Mouse (Mus musculus): ENCODE measurements around the gene Serpina3f.
"Not testable (repeated sequence)": the region's sequence is repeated elsewhere in the genome, so short reads cannot be mapped to it uniquely, and the experiment has no call there.

The Serpina3f gene

DNA sequence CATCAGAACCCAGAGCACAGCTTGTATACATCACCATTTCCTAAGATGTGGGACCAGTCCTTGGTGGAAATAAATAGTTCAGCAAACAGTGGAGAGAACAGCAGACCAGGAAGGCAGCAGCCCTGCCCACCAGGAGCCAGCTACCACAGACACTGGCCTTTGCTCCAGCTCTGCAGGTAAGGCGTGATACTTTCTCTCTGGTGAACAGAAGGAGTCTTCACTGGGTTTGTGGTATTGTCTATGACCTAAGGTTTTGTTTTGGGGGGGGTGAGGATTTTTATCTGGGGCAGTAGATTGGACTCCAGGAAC, at the start of gene Serpina3f:
Gene Serpina3f, plus strand, starts transcription at position 100 of the 309 bp plus-strand sequence.
- in situ Hi-C loops (cut with MboI) = no loop called here

DNA sequence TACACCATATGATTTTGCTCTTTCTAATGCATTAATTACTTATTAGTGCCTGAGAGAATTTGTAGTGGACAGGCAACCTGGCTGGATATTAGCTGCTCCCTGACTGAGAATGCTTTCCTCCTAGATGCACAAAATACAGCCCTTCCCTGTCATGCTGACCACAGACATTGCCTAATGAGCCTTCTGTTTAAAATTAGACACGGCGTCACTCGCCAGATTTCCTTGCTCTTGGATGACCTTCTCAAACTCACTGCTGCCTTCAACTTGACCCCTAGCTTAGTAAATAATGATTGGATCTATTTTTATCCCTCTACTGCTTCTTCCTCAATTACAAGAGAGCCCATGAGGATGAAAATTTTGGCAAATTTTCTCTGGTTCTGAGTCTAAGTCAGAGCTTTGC, 39.6 kb upstream of the Serpina3f start:
- in situ Hi-C loops (cut with MboI) = no loop called here

DNA sequence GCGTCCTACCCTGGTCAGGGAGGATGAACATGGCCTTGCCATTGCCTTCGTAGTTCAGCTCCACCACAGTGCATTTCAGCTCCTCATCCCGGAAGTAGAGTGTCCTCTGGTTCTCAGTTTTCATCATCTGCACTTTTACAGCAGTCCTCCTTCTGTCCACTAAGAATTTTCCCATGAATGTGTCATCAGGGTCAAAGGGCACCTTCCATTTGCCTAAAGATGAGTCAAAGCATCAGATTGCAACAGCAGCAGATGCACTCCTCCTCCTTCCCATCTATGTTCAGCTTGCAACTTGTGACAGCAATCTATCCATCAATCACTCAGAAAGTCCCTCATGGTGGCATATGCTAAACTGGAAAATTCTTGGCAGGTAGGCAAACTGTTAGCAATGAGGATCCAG, 38.7 kb upstream of the Serpina3f start:
- in situ Hi-C loops (cut with MboI) = no loop called here

DNA sequence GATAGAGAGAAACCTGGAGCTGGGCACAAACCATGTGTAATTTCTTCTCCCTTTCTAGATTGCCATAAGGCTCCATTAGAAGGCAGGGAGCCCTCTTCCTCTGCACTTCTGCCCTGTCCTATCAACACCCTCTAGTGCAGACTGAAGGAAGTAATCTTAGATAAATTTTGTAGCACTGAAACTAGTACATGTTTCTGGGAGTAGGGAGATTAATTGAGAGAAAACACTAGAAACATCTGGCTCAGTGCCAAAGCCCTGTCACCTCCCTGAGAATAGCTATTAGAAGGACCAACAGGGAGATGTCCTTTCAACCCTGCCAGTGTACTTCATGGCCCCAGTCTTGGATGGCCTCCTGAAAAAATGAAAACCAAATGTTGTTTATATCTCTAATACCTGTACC, 35.8 kb upstream of the Serpina3f start:
- in situ Hi-C loops (cut with MboI) = no loop called here

DNA sequence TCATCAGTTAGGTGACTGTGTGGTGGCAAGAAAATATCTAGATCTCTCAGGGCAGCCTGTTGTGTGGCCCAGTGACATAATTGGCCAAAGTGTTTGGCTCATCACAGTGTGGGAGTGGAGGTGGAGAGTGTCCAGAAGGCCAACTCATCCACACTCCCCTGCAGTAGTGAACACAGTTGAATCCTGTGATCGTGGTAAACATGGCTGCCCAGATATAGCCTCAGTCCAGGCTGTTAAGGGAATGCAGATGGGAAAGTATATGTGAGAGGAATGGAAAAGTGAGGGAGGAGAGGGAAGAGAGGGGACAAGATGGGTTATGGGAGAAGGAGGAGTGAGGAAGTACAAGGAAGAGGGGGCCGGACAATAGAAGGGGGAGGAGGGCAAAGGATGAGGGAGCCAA, 35.4 kb upstream of the Serpina3f start:
- in situ Hi-C loops (cut with MboI) = no loop called here

DNA sequence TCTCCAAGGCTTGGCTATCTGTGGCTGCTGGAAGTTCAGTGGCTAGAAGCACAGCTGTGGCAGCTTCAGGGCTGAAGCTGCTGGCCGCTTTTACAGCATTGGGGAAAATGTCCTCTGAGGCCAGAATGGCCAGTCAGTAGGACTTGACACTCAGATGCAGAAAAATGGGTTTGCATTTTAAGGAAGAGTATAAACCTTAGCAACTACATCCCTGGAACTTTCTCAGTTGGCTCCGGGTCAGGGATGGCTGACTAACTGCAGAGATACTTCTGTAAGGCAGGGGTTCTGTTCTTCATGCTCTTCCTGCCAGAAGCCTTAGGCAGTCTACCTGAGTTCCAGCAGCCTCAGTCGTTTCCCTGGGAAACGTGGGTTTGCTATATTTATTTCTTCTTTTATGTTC, 29.3 kb upstream of the Serpina3f start:
- in situ Hi-C loops (cut with MboI) = no loop called here

DNA sequence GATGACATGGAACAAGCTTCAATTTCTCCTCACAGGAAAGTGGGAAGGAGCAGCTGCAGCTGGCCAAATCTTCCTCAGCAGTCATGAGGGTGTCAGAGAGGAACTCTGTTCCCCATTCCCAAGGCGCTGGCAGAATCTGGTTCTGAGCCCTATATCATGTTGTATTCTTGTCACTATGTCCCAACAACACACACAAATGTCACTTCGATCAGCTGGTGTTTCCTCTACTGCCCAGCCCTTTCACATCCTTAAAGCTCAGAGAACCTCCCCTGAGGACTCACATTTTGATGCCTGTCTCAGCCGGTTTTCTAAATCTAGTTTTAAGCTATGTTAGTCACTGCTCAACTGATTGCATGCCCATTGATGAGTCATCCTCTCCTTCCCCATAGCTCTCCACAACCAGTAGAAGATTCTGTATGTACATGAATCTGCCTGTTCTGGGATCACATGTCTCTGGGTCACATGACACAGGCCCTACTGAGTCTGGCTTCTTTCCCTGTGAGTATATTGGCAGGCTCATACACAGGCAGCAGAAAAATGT, 28.2 kb upstream of the Serpina3f start:
- in situ Hi-C loops (cut with MboI) = no loop called here

DNA sequence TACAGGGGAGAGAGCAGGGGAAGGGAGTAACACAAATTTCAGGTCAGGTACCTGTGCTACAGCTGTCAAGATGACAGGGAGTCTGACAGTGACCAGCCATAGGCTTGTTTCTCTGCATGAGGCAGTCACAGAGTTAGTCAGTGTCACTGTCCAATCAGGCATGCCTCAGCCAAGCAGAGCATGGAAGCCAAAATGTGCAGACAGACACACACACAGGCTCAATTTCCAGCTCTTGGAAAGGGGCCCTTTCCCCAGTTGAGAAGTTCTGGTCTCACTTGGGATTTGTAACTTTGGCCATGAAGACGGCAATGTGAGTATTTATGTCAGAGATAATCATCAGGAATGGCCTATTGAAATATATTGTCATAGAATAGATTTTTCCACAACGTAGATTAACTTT, 25.1 kb upstream of the Serpina3f start:
- in situ Hi-C loops (cut with MboI) = no loop called here

DNA sequence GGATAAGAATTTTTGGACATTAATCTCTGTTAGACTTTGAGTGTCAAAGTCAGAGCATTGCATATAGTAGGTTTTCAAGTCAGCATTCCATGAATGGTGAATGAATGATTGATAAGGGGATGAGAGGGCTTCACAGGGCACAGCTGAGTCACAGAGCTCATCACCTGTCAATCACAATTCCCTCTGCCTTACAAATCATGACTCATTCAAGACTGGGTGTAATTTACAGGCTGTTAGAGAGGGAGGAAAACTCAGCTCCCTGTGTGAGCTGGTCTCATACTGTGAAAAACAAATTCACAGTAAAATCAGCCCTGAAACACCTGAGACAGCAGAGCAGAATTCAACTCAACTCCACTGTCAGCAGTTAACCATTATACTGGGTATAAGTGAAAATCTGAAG, 23.5 kb upstream of the Serpina3f start:
- in situ Hi-C loops (cut with MboI) = no loop called here

DNA sequence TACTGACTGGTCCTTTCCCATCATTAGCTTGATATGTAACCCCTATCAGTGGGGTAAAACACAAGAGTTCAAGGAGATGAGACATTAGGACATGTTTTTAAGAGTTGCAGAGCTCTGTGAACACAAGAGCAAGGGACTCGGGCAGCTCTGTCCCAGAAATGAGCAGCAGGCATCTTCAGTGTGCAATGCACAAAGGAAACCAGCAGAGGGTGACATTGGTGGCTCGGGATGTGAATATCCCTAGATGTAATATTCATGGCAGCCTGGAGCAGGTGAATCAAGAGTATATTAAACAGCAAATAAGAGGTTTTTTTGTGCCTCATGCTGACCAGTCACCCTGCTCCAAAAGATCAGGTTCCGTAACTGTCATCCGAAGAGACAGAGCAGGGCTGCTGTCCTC, 5.2 kb upstream of the Serpina3f start:
- in situ Hi-C loops (cut with MboI) = no loop called here

DNA sequence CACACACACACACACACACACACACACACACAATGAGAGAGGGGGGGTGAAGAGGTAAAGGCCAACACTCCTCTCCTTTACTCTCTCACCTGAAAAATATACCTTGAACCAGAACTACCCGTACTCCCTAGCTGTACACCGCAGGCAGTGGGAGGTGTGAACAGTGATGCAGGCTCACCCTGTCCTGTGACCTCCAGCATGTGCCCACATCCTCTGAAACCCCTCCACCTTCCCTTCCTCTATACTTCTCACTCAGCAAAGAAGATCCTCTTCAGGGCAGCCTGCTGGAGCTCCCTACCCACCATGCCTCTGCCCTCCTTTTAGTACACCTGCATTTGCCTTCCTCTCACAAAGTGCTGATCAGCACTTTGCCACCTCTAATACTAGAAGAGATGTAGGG, 4.5 kb upstream of the Serpina3f start:
- in situ Hi-C loops (cut with MboI) = no loop called here

DNA sequence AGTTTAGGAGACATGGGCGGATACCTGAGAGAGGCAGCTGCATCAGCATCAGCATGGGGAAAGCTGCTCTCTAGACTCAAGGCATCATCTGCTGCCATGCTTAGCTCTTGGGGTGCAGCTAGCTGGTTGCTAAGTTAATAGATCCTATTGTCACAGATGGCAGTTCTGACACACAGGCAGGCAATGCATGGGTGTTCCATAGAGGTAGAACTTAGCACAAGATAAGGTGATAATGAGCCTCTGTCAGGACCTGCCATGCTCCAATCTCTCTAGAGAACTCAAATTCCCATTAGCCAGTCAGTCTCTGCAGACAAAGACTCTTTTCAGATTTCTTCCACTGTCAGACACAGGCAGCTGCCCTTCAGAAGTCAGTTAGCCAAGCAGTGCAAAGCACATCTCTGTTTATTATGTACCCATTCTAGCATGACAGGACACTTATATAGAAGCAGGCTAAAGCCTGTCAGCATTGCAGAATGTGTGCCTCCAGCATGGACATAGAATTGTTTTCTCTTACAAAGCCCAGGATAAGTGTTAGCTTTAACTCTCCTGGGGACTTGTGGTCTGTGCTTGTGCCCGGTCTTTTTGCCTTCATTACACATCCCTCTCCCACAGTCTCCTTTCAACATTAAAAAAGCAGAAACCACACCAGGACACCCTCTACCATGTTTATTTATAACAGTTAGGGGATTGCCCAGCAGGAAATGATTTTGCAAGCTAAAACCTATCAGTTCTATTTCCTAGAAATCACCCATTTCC, 477 bp upstream of the Serpina3f start:
- in situ Hi-C loops (cut with MboI) = no loop called here

DNA sequence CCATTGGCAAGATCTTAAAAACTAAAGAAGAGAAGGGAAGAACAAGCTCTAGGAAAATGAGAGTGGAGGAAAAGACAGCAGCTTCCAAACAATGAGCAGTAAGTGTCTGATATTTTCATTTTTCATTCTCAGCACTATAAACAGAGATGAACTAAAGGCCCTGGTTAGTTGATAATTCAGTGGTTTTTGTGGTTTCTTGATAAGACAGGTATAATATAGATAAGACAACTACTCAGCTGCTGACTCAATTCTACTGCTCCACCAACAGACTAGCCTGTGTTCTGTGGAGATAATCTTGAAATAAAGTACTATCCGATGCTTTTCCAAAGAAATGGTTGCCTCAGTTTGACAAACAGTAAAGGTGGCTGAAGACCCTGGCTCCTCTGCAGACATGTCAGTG, 905 bp downstream of the Serpina3f start:
- in situ Hi-C loops (cut with MboI) = no loop called here

DNA sequence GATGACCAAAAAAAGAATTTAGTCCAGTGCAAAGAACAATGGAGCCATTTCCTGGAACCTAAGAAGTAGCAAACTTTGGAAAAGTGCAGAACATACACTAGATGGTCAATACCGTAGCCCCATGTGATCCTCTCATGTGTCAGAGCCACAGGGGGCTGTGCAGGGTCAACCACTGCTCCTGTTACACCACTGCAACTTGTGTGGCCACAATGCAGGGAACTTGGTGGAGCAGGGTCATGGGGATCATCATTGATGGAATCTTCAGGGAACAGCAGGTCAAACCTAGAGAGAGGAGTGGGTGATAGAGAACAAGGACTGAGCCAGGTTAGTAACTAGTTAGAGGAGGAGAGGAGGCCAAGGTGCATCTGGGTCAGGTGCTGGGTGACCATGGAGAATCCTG, 7.3 kb downstream of the Serpina3f start:
- in situ Hi-C loops (cut with MboI) = no loop called here

DNA sequence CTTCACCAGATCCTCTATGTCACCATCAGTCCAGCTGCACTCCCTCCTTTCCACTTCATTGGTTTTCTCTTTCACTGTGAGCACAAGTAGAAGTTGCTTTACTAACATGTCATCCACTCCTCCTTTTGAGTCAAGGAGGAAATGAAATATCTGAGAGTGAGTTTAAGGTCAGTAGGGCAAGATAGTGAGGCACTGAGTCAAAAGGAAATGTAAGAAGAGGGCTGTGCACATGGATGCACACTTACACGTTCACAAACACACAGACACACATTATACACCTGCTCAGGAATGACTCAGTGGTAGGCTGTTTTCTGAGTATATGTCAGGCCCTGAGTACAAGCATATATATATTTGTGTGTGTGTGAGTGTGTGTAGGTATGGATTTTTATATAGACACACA, 9.3 kb downstream of the Serpina3f start:
- in situ Hi-C loops (cut with MboI) = no loop called here

DNA sequence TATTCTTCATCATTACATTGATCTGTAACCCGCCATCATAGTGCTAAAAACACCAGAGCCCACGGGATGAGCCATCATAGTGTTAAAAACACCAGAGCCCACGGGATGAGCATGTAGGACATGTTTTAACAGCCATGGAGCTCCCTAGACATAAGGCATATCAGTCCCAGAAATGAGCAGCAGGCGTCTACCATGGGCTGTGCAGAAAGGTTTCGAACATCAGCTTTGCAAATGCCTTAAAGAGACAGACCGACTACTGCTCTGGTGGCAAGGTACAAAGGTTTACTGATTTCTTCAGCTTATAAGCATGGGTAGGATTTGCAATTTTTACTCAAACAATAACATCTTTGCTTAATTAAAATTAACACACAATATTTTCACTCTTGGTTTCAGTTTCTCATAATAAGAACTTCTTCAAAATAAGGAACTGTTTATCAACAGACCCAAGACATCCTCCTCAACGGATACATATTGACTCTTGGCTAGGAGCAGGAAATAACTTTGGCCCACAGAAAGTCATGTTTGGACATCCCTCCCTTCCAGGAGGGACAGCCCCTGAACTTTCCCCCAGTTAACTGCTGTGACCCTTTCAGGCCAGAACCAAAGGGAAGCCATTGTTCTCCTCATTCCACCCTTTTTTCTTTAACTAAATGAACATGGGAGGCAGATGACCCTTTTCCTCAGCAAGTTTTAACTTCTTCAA, 10.4 kb downstream of the Serpina3f start:
- in situ Hi-C loops (cut with MboI) = no loop called here

DNA sequence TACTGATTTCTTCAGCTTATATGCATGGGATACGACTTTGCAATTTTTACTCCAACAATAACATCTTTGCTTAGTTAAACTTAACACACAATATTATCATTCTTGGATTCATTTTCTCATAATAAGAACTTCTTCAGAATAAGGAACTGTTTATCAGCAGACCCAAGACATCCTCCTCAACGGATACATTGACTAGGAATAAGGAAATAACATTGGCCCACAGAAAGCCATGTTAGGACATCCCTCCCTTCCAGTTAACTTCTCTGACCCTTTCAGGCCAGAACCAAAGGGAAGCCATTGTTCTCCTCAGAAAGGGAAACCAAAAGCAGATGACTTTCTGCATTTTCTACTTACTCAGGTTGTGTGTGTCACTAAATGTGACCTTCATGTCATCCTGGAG, 16.4 kb downstream of the Serpina3f start:
- in situ Hi-C loops (cut with MboI) = no loop called here

DNA sequence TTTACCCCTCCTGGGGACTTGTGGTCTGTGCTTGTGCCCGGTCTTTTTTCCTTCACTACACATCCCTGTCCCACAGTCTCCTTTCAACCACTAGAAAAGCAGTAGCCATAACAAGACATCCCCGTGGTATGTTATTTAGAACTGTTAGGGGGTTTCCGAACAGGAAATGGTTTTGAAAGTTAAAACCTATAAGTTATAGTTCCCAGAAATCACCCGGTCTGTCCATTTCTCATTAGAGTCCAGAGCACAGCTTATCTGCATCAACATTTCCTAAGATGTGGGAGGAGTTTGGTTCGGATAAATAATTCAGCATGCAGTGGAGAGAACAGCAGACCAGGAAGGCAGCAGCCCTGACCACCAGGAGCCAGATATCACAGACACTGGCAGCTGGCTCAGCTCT, 21.6 kb downstream of the Serpina3f start, which contains the start of gene Serpina3g:
Gene Serpina3g, plus strand, starts transcription at position 331 of the 400 bp plus-strand sequence.
- in situ Hi-C loops (cut with MboI) = no loop called here

DNA sequence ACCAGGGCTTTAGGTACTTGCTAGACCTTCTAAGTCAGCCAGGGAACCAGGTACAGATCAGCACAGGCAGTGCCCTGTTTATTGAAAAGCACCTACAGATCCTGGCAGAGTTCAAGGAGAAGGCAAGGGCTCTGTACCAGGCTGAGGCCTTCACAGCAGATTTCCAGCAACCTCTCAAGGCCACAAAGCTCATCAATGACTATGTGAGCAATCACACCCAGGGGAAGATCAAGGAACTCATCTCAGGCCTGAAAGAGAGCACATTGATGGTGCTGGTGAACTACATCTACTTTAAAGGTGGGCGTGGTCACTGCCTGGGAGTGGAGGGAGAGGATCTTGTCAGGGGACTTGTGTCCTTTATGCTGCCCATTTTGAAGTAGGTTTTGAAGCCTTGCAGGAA, 23.7 kb downstream of the Serpina3f start:
- in situ Hi-C loops (cut with MboI) = not testable (repeated sequence)

DNA sequence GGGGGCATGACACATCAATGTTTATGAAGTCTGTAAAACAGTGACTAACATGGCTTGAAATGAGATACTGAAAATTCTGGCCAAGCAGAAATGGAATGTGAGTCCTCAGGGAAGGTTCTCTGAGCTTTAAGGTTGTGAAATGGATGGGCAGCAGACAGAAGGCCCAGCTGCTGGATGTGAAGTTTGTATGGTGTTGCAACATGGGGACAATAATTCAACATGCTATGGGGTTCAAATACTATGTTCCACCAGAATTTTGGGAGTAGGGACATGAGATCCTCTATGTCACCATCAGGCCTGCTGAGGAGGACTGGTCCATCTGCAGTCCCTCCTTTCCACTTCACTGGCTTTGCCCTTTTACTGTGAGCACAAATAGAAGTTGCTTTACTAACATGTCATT, 29.0 kb downstream of the Serpina3f start:
- in situ Hi-C loops (cut with MboI) = no loop called here

DNA sequence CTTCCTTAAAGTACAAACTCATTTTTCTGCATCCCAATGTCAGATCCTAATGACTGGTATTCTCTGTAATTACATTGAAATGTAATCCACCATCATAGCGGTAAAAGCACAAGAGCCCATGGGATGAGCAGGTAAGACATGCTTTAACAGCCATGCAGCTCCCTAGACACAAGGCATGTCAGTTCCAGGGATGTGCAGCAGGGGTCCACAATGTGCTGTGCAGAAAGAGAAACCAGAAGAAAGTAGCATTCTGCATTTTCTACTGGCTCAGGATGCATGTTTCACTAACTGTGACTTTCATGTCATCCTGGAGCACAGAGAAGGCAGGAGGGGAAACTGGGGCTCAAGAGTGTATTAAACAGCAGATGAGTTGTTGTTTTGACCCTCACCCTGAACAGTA, 30.7 kb downstream of the Serpina3f start:
- in situ Hi-C loops (cut with MboI) = no loop called here

DNA sequence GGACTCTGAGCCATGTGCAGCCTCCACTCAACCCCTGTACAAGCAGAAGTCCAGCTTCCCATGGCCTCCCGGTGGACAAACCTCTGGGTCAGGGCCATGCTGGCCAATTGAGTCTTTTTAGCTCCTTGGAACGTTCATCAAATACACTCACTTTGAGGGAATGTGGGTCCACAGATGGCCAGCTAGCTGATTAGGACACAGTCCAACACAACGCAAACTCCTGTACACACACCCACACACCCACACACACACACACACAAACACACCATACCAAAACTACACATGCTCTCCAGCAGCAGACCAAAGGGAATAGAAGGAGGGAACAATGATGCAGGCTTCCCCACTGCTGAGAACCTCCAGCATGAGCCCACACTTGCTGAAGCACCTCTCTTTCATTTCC, 31.3 kb downstream of the Serpina3f start:
- in situ Hi-C loops (cut with MboI) = no loop called here

DNA sequence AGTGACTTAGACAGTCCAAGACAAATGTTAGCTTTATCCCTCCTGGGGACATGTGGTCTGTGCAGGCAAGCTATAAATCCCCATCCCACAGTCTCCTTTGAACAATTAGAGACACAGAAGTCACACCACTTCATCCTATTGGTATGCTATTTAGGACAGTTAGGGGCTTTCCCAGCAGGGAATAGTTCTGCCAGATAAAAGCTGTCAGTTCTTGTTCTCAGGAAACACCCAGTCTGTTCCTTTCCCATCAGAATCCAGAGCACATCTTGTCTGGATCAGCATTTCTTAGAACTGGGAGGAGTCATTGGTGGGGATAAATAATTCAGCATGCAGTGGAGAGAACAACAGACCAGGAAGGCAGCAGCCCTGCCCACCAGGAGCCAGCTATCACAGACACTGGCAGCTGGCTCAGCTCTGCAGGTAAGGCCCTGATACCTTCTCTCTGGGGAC, 33.2 kb downstream of the Serpina3f start:
- in situ Hi-C loops (cut with MboI) = no loop called here

Measured in mature B cell (primary cell).